Mouse (Mus musculus): Measurements from ENCODE around the gene Tnfrsf8. TPM values are rescaled to one million over a fixed set of nuclear protein-coding genes. Genes with fewer than 3 reads are reported as not detected.
"Not testable (repeated sequence)": the region's sequence is repeated elsewhere in the genome, so short reads cannot be mapped to it uniquely, and the experiment has no call there.

Gene Tnfrsf8
- polyA plus RNA-seq, 1 experiment: 0.64 TPM

GRCm38 (mm10) chr4:145313256-145313655 lies 1.7 kb downstream of the Tnfrsf8 start:
- no peak for DNase-seq (ENCODE audit: low read depth, low spot score)
- WGBS: 89% methylated on average over 3 of the region's 3 CpGs

DNA sequence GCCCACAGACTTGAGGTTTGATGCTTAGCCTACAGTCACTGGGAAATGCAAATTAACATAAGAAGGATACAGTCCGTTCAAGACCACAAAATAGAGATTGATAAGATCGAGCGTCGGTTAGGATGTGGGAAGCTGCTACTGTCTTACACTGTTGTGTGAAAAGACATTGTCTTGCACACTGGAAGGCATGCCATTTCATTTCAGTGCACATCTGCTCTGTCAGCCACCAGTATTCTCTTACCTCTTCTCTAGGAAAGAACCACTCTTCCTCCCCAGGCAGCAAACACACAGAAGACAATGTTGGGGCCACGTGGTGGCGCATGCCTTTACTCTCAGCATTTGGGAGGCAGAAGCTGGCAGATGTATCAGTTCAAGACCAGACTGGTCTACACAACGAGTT lies 2.4 kb downstream of the Tnfrsf8 start:
- WGBS: 80% methylated on average over 7 of the region's 7 CpGs
- DNase-seq (ENCODE audit: low read depth, low spot score): no peak

GRCm38 (mm10) chr4:145310859-145311258 lies 4.1 kb downstream of the Tnfrsf8 start:
- no peak for DNase-seq (ENCODE audit: low read depth, low spot score)
- 78% methylated on average over 2 of the region's 2 CpGs for WGBS

GRCm38 (mm10) chr4:145306422-145306821 lies 8.5 kb downstream of the Tnfrsf8 start:
- 21% methylated on average over 4 of the region's 4 CpGs for WGBS
- DNase-seq (ENCODE audit: low read depth, low spot score): no peak

DNA sequence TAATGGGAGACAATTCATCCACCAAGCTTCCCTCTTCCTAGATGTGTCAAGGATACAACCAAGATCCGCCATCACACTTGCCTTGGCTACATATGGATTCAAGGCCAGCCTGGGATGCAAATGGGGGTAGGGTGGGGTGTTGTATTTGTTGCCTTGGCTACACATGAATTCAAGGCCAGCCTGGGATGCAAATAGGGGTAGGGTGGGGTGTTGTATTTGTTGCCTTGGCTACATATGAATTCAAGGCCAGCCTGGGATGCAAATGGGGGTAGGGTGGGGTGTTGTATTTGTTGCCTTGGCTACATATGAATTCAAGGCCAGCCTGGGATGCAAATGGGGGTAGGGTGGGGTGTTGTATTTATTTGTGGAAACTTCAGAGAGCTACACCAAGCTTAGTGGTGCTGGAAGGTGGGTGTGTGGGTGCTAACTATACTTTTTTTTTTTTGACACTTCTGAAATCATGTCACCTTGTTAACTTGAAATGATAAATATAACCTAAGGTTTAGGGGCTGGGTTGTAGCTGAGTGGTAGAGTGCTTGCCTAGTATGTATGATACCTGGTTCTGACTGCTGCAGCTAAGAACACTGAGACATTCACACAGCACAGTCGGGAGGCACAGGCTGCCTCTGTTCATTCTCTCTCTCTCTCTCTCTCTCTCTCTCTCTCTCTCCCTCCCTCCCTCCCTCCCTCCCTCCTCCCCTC lies 9.2 kb downstream of the Tnfrsf8 start:
- WGBS: 52% methylated on average over 2 of the region's 2 CpGs
- DNase-seq (ENCODE audit: low read depth, low spot score): not testable (repeated sequence)

DNA sequence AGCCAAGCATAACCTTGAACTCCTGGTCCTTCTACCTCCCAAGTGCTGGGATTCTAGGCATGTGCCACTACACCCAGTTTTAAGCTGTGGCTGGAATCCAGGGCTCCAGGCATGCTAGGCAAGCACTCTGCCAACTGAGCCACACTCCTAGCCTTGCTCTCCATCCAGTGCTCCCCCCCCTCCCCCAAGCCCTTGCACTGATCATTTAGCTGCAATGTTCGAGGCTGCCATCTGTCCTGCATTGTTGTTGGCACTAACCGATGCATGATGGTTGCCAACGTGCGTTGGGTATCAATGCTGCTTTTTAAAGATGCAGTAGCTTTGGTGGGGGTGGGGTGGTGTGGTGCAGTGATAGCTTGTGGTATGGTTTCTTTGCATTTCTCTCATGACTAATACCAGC lies 10.9 kb downstream of the Tnfrsf8 start:
- 85% methylated on average over 4 of the region's 4 CpGs for WGBS
- DNase-seq (ENCODE audit: low read depth, low spot score): no peak

- WGBS: 75% methylated on average over 3 of the region's 3 CpGs
- DNase-seq (ENCODE audit: low read depth, low spot score): no peak
Observed at GRCm38 (mm10) chr4:145302106-145302505, 12.9 kb downstream of the Tnfrsf8 start.

GRCm38 (mm10) chr4:145300210-145300927 lies 14.6 kb downstream of the Tnfrsf8 start:
- no peak for DNase-seq (ENCODE audit: low read depth, low spot score)
- 19% methylated on average over 12 of the region's 12 CpGs for WGBS

DNA sequence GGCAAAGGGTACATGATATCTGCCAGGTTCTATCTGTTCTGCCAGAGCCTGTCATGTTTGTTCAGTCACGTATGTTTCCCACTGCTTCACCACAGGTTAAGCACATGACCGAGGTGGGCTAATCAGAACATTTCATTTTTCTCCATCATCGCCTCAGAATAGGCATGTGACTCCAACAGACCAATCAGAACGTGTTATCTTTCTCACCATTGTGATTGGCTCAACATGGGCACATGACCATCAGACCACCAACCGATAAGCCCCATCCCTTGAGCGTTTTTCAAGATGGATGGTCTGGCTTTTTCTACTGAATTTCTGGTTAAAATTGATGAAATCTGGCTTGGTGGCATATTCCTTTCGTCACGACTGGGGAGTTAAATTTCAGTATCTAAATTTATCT lies 15.6 kb downstream of the Tnfrsf8 start:
- DNase-seq (ENCODE audit: low read depth, low spot score): no peak
- 93% methylated on average over 8 of the region's 8 CpGs for WGBS

DNA sequence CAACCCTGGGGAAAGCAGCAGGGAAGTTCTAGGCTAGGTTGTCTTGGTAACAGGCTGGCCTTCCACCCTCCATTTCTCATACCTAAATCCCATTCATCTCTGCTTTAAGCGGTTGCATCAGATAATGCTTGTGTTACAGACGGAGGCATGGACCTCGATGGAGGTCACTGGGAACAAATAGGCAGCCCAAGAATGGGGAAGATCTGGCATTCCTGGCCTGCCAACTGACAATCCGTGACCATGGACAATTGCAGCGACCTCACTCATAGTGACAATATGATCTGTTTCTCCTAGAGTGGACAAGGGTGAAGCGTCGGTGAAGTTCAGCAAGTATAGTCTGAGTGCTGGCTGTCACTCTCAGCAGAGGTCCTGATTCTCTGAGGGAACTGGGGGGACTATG lies 16.1 kb downstream of the Tnfrsf8 start:
- DNase-seq (ENCODE audit: low read depth, low spot score): no peak
- 94% methylated on average over 7 of the region's 7 CpGs for WGBS

- 53% methylated on average over 5 of the region's 5 CpGs for WGBS
- no peak for DNase-seq (ENCODE audit: low read depth, low spot score)
Observed at GRCm38 (mm10) chr4:145295589-145296300, 19.2 kb downstream of the Tnfrsf8 start.

GRCm38 (mm10) chr4:145294588-145294987 lies 20.4 kb downstream of the Tnfrsf8 start:
- WGBS: 85% methylated on average over 5 of the region's 5 CpGs
- DNase-seq (ENCODE audit: low read depth, low spot score): no peak

DNA sequence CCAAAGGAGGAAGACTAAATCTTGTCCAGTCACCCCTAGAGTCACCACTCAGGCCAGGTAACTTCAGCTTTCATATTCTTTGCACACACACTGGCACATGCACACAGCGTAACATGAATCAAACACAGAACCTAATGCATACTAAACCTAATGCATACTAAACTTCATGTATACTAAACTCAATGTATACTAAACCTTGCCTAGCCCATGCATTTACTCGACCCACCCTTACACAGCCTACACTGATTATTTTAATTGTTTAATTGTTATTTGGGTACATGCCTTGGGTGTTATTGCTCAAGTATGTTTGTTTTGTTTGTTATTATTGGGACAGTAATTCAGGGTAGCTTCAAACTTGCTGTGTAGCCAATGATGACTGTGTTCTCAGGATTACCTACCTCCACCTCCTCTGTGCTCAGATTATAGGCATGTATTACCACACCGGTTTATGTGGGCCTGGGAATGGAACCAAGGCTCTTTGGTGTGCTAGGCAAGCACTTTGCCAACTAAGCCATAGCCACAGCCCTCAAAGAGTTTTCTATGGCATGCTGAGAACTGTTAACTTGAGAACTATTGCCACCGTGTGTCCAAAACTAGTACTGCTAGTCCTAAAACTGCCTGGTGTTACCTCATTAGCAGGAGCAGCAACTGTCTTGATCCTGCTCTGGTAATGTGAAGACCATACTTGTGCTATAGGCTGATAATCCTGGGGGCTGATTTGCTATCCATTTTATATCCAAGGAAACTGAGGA lies 28.4 kb downstream of the Tnfrsf8 start:
- 28% methylated on average over 4 of the region's 4 CpGs for WGBS
- DNase-seq (ENCODE audit: low read depth, low spot score): peak; percentile 88

DNA sequence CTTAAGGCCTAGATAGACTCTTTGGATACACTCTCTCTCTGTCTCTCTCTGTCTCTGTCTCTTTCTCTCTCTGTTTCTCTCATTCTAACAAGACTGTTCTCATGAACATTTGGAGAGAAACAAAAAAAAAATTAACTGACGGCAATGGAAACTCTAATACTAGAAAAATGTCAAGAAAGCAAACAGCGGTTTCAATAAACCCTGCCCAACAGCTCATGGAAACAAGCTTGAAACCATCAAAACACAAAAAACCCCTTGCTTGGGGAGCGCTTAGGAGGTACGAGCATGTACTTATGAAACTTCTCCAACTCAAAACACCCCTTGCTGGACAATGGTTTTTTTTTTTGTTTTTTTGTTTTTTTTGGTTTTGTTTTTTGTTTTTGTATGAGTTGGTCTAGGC lies 30.3 kb downstream of the Tnfrsf8 start:
- no peak for DNase-seq (ENCODE audit: low read depth, low spot score)
- 95% methylated on average over 4 of the region's 4 CpGs for WGBS

GRCm38 (mm10) chr4:145283441-145283840 lies 31.5 kb downstream of the Tnfrsf8 start:
- DNase-seq (ENCODE audit: low read depth, low spot score): no peak
- WGBS: 76% methylated on average over 6 of the region's 6 CpGs

GRCm38 (mm10) chr4:145280966-145281365 lies 34.0 kb downstream of the Tnfrsf8 start:
- DNase-seq (ENCODE audit: low read depth, low spot score): no peak
- 76% methylated on average over 6 of the region's 6 CpGs for WGBS

- 31% methylated on average over 3 of the region's 3 CpGs for WGBS
- DNase-seq (ENCODE audit: low read depth, low spot score): no peak
Observed at GRCm38 (mm10) chr4:145278724-145279370, 36.1 kb downstream of the Tnfrsf8 start.

GRCm38 (mm10) chr4:145278231-145278630 lies 36.7 kb downstream of the Tnfrsf8 start:
- no peak for DNase-seq (ENCODE audit: low read depth, low spot score)
- 85% methylated on average over 2 of the region's 2 CpGs for WGBS

Data from large intestine, adult 2 months (tissue).